Mouse (Mus musculus) ES-Bruce4 (cell line): ENCODE measurements around the gene Mgat4a. TPM values are rescaled to one million over a fixed set of nuclear protein-coding genes. Genes with fewer than 3 reads are reported as not detected.

Source experiments
- H3K27ac ChIP-seq: 2 replicates; pipeline ENCODE4 v1.5.1; 2012; ENCODE audit warnings: low read length, inconsistent platforms; ENCODE audit not compliant: insufficient read depth
- H3K27me3 ChIP-seq: 2 replicates; pipeline ENCODE4 v1.6.1; 2012; ENCODE audit warnings: mild to moderate bottlenecking, low read length, inconsistent platforms; ENCODE audit not compliant: control insufficient read depth, poor library complexity, insufficient read depth, severe bottlenecking
- H3K36me3 ChIP-seq: 2 replicates; pipeline ENCODE4 v1.6.1; 2012; ENCODE audit warnings: inconsistent platforms, mild to moderate bottlenecking, low read length, moderate library complexity; ENCODE audit not compliant: control insufficient read depth, poor library complexity, insufficient read depth, severe bottlenecking
- H3K4me1 ChIP-seq: one replicate; pipeline ENCODE4 v1.8.1; 2011; ENCODE audit warnings: low read length; ENCODE audit not compliant: control insufficient read depth, insufficient read depth
- H3K4me3 ChIP-seq: 2 replicates; pipeline ENCODE4 v1.5.1; 2011; ENCODE audit warnings: low read depth, mild to moderate bottlenecking, low read length
- H3K9ac ChIP-seq: 2 replicates; pipeline ENCODE4 v1.6.1; 2012; ENCODE audit warnings: low read depth, mild to moderate bottlenecking, inconsistent platforms; ENCODE audit not compliant: poor library complexity, severe bottlenecking
- H3K9me3 ChIP-seq: replicated peaks from 2 replicates; pipeline ENCODE4 v1.6.1; 2012; ENCODE audit warnings: mild to moderate bottlenecking, low read length, inconsistent platforms; ENCODE audit not compliant: control insufficient read depth, poor library complexity, insufficient read depth, severe bottlenecking
- CTCF ChIP-seq: IDR thresholded peaks from one replicate; pipeline ENCODE4 v1.8.1; 2011; ENCODE audit warnings: low read depth, low read length
- EP300 ChIP-seq: IDR thresholded peaks from 2 replicates; pipeline ENCODE4 v1.6.1; 2011; ENCODE audit warnings: low read depth, low read length; ENCODE audit not compliant: insufficient read depth
- POLR2A ChIP-seq: IDR thresholded peaks from one replicate; pipeline ENCODE4 v1.8.1; 2011; ENCODE audit warnings: low read length; ENCODE audit not compliant: insufficient read depth
- polyA plus RNA-seq: library from polyadenylated mRNA; stranded (reverse); fragments of >200 nt; gene quantifications from 2 replicates; pipeline ENCODE4 v1.2.4, GENCODE M21; 2011; ENCODE audit warnings: low read depth; ENCODE audit not compliant: missing spikeins, insufficient read depth, insufficient read length

The Mgat4a gene
- polyA plus RNA-seq, 1 experiment: 9.2 TPM

DNA sequence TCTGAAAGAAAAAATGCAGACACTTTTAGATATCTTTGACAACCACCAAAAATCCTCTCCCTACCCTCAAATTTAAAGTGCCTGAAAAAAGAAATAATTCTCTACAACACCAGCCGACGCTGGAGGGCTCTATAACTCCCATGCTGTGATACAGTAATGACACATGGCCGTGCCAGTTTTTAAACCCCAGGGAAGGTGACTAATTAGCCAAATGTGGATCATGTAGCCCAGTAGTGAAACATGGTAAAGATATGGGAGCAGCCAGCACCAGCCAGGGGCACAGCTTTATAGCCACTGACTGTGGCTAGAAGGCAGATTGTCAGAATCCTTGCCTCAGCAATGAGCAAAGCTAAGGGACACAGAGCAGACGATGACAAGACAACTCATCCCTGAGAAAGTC is 19.5 kb upstream of the Mgat4a start:
- Histone ChIP-seq H3K27ac (no peak overlapping the region), H3K4me1 (no peaks in the 10 kb centered on the region), H3K9ac (no peak overlapping the region), H3K9me3 (no peaks in the 10 kb centered on the region), H3K4me3 (no peak overlapping the region), H3K36me3 (no peaks in the 10 kb centered on the region), H3K27me3 (no peaks in the 10 kb centered on the region)
- TF ChIP-seq CTCF (no peak), POLR2A (no peak), EP300 (no peak)

DNA sequence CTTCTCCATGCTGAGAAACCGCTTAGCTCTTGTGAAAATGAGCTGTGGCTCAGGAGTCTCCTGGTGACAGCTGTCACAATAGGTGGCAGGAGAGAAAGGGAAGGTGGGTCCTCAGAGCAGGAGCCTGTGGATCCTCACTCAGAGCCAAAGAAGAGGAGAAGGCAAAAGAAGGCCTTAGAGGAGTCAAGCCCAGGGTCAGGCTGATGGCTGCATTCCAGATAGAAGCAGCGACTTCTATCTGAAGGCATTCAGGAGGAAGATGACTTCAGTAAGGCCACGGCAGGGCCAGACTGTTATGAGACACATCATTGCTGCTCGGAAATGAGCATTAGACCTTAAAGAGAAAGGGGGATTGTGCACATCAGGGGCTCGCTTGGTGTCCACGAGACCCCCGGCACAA is 11.2 kb upstream of the Mgat4a start:
- Histone ChIP-seq H3K4me3 (no peak overlapping the region), H3K9me3 (no peaks in the 10 kb centered on the region), H3K36me3 (no peaks in the 10 kb centered on the region), H3K27ac (no peak overlapping the region), H3K9ac (no peak overlapping the region), H3K27me3 (no peaks in the 10 kb centered on the region), H3K4me1 (no peaks in the 10 kb centered on the region)
- TF ChIP-seq EP300: no peak
- TF ChIP-seq POLR2A: no peak
- no peak for TF ChIP-seq CTCF

GRCm38 (mm10) chr1:37549501-37549900 is 8.7 kb upstream of the Mgat4a start:
- H3K9me3 ChIP-seq: no peaks in the 10 kb centered on the region
- H3K27ac ChIP-seq: no peak overlapping the region
- no peak for TF ChIP-seq POLR2A
- TF ChIP-seq EP300: no peak
- no peak for TF ChIP-seq CTCF
- no peak overlapping the region for H3K9ac ChIP-seq
- H3K27me3 ChIP-seq: no peaks in the 10 kb centered on the region
- no peak overlapping the region for H3K4me3 ChIP-seq
- H3K36me3 ChIP-seq: no peaks in the 10 kb centered on the region
- no peaks in the 10 kb centered on the region for H3K4me1 ChIP-seq

DNA sequence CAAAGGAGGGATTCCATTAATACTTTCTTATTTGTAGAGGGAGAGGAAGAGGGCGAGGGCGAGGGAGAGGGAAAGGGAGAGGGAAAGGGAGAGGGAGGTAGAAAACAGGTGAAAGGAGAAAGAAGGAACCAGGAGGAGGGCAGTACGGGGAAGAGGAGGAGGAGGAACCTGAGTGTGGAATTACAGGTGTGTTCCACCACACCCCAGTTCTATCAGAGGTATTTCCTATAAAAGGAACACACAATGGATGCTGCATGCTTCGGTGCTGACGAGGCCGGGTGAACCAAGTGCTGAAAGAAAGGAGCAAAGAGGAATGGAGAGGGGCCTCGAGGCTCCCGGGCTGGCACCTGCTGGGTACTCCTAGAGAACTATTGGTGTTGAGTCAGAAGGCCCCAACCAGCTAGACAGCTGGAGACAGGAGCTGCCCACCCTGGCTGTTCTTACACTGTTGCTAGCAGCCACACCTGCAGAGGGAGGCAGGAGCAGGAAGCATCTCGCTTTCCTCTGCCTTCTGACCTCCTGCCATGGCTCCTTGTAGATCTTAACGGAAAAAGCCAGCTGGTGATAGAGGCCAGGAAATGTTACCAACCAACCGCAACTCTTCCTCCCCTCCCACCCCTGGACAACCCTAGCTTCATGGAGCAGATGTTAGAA is 5.7 kb upstream of the Mgat4a start:
- H3K27ac ChIP-seq: no peak overlapping the region
- no peaks in the 10 kb centered on the region for H3K27me3 ChIP-seq
- TF ChIP-seq EP300 (no peak), POLR2A (no peak), CTCF (no peak)
- no peaks in the 10 kb centered on the region for H3K9me3 ChIP-seq
- H3K36me3 ChIP-seq: no peaks in the 10 kb centered on the region
- no peak overlapping the region for H3K4me3 ChIP-seq
- H3K4me1 ChIP-seq: no peaks in the 10 kb centered on the region
- H3K9ac ChIP-seq: no peak overlapping the region

DNA sequence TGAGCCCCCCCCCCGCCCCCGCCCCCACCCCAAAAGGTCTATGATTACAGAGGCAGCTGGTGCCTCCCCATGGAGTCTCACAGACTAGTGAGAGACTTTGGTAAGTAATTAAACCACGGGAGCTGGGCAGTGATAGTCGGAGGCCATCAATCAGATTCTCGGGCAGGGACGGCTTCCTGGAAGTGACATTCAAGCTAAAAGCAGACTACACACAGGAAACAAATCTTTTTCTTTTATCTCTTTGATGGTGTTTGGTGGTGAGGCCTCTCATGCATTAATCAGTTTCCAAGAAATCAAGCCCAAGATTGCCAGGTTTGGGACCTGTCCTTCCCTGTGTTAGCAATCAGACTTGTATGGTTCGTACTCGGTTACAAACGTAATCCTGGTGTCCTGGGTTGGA is 3.4 kb upstream of the Mgat4a start:
- Histone ChIP-seq H3K9ac (no peak overlapping the region), H3K4me1 (no peaks in the 10 kb centered on the region), H3K9me3 (no peaks in the 10 kb centered on the region), H3K36me3 (no peaks in the 10 kb centered on the region), H3K27ac (no peak overlapping the region), H3K27me3 (no peaks in the 10 kb centered on the region; the same call in 1 of the 2 replicates), H3K4me3 (no peak overlapping the region)
- TF ChIP-seq CTCF (no peak), EP300 (no peak), POLR2A (no peak)

GRCm38 (mm10) chr1:37543057-37543456 is 2.2 kb upstream of the Mgat4a start:
- H3K4me1 ChIP-seq: no peaks in the 10 kb centered on the region
- no peak overlapping the region for H3K27ac ChIP-seq
- H3K36me3 ChIP-seq: no peaks in the 10 kb centered on the region
- H3K4me3 ChIP-seq: no peak overlapping the region
- TF ChIP-seq CTCF (no peak), POLR2A (no peak), EP300 (no peak)
- H3K9ac ChIP-seq: no peak overlapping the region
- H3K27me3 ChIP-seq: no peaks in the 10 kb centered on the region; the same call in 1 of the 2 replicates
- H3K9me3 ChIP-seq: no peaks in the 10 kb centered on the region
